Mouse (Mus musculus): Measurements from ENCODE around the gene Olfr1364. TPM values are rescaled to one million over a fixed set of nuclear protein-coding genes. Genes with fewer than 3 reads are reported as not detected.
A peak's percentile ranks its signal among the peaks of the same experiment; 100 is the strongest.

The Olfr1364 gene
- polyA plus RNA-seq (2015; fragmentation: Nextera tagmentation; extraction: Ambion mirVana), result not detected in 2 replicates

GRCm38 (mm10) chr13:21581659-21582058, at the start of gene Olfr1364:
Gene Olfr1364, minus strand, starts transcription at chr13:21581759.
- Histone ChIP-seq H3K9ac (ENCODE audit: low read depth, low read length) (no peak within 1 kb of the TSS), H3K36me3 (ENCODE audit: insufficient read depth, low read length) (no peaks in the 10 kb centered on the region), H3K27ac (no peak within 1 kb of the TSS), H3K4me3 (replicated peaks; ENCODE audit: low read depth, low read length) (no peak within 1 kb of the TSS), H3K27me3 (ENCODE audit: insufficient read depth, low read length) (no peaks in the 10 kb centered on the region), H3K9me3 (replicated peaks; ENCODE audit: low read length) (no peaks in the 10 kb centered on the region), H3K4me2 (ENCODE audit: low read length) (no peak within 1 kb of the TSS), H3K4me1 (replicated peaks; ENCODE audit: insufficient read depth, low read length) (no peaks in the 10 kb centered on the region)
- ATAC-seq (replicated peaks; ENCODE audit: low FRiP score, low read depth) (no peak), DNase-seq (ENCODE audit: low spot score) (no peak)
- 93% methylated on average over 2 of the region's 2 CpGs for WGBS
- TF ChIP-seq CTCF (IDR thresholded peaks at IDR 0.05; ENCODE audit: low read depth), result no peak

DNA sequence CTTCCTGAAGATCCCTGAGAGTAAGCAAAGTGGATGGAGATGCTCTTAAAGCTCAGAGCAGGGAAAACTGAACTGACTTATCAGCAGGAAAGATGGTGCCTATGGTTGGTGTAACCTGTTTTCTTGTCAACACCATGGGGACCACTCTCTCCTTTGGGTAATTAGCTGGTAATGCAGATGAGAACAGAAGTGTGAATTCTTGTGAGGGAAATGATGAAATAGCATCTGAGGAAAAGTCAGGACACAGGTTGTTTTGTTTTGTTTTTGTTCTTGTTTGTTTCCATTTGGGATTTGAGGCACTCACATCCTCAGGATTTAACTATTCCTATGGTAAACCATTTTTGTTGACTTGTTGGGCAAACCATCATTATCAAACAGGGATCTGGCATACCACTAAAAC, 32.4 kb upstream of the Olfr1364 start, which contains the start of gene Olfr1362:
Olfr1362 (minus strand) TSS at position 101 of the 400 bp plus-strand sequence.
- DNase-seq (ENCODE audit: low spot score) (no peak), ATAC-seq (replicated peaks; ENCODE audit: low FRiP score, low read depth) (no peak)
- Histone ChIP-seq H3K9ac (ENCODE audit: low read depth, low read length) (no peak within 1 kb of the TSS), H3K4me3 (replicated peaks; ENCODE audit: low read depth, low read length) (no peak within 1 kb of the TSS), H3K4me2 (ENCODE audit: low read length) (no peak within 1 kb of the TSS), H3K4me1 (replicated peaks; ENCODE audit: insufficient read depth, low read length) (no peaks in the 10 kb centered on the region), H3K9me3 (replicated peaks; ENCODE audit: low read length) (no peaks in the 10 kb centered on the region), H3K27ac (no peak within 1 kb of the TSS), H3K27me3 (ENCODE audit: insufficient read depth, low read length) (no peaks in the 10 kb centered on the region), H3K36me3 (ENCODE audit: insufficient read depth, low read length) (no peaks in the 10 kb centered on the region)
- no peak for TF ChIP-seq CTCF (IDR thresholded peaks at IDR 0.05; ENCODE audit: low read depth)

DNA sequence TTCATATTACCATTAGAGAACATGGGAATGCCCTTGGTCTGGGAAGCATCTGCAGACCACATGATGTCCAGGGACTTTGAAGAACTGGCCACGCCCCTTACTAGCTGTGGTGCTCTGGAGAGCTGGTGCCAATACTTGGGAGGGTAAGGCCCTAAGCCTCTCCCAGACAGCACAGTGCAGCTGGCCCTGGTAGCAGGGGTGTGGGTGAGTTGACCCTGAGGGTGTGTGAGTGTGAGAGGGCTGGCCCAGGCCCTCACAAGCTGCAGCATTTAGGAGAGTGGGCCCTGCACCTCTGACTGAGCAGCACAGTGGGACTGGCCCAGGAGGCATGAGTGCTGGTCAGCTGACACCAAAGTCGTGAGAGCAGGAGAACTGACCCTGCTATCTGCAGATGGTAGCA, 10.1 kb upstream of the Olfr1364 start:
- Histone ChIP-seq H3K4me2 (ENCODE audit: low read length) (no peak overlapping the region), H3K4me3 (replicated peaks; ENCODE audit: low read depth, low read length) (no peak overlapping the region), H3K9ac (ENCODE audit: low read depth, low read length) (no peak overlapping the region), H3K9me3 (replicated peaks; ENCODE audit: low read length) (no peaks in the 10 kb centered on the region), H3K27ac (no peak overlapping the region), H3K36me3 (ENCODE audit: insufficient read depth, low read length) (no peaks in the 10 kb centered on the region), H3K4me1 (replicated peaks; ENCODE audit: insufficient read depth, low read length) (no peaks in the 10 kb centered on the region), H3K27me3 (ENCODE audit: insufficient read depth, low read length) (no peaks in the 10 kb centered on the region)
- ATAC-seq (replicated peaks; ENCODE audit: low FRiP score, low read depth), result no peak
- DNase-seq (ENCODE audit: low spot score), result no peak
- no peak for TF ChIP-seq CTCF (IDR thresholded peaks at IDR 0.05; ENCODE audit: low read depth)
- 58% methylated on average over 2 of the region's 2 CpGs for WGBS

DNA sequence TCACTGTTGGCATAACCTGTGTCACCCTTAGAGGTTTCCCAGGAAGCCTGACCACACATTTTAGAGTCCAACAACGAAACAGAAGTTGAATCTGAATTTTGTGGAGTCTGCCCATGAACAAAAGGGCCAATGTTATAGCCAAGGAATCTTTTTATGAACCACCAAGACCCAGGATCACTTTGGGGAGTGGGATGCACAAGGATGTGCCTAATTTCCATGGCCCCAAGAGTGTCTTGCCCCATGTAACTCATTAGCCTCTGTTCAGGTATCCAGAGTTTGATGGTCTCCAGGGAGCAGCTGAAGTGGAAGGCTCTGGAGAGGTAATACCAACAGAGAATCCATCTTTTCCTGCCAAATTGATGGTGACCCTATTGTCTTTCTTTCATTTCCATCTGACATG, 21.8 kb downstream of the Olfr1364 start, which contains the start of gene Olfr1535:
Olfr1535 (minus strand) TSS at position 101 of the 400 bp plus-strand sequence.
- H3K27me3 ChIP-seq (ENCODE audit: insufficient read depth, low read length), result no peaks in the 10 kb centered on the region
- no peaks in the 10 kb centered on the region for H3K4me1 ChIP-seq (replicated peaks; ENCODE audit: insufficient read depth, low read length)
- no peak for DNase-seq (ENCODE audit: low spot score)
- no peak within 1 kb of the TSS for H3K9ac ChIP-seq (ENCODE audit: low read depth, low read length)
- 39% methylated on average over 1 of the region's 1 CpGs for WGBS
- no peak within 1 kb of the TSS for H3K27ac ChIP-seq
- no peak within 1 kb of the TSS for H3K4me2 ChIP-seq (ENCODE audit: low read length)
- no peak for TF ChIP-seq CTCF (IDR thresholded peaks at IDR 0.05; ENCODE audit: low read depth)
- no peaks in the 10 kb centered on the region for H3K9me3 ChIP-seq (replicated peaks; ENCODE audit: low read length)
- no peak for ATAC-seq (replicated peaks; ENCODE audit: low FRiP score, low read depth)
- H3K4me3 ChIP-seq (replicated peaks; ENCODE audit: low read depth, low read length), result no peak within 1 kb of the TSS
- no peaks in the 10 kb centered on the region for H3K36me3 ChIP-seq (ENCODE audit: insufficient read depth, low read length)

- no peak overlapping the region for H3K9ac ChIP-seq (ENCODE audit: low read depth, low read length)
- H3K4me2 ChIP-seq (ENCODE audit: low read length), result no peak overlapping the region
- no peak overlapping the region for H3K4me3 ChIP-seq (replicated peaks; ENCODE audit: low read depth, low read length)
- TF ChIP-seq CTCF (IDR thresholded peaks at IDR 0.05; ENCODE audit: low read depth), result no peak
- no peaks in the 10 kb centered on the region for H3K36me3 ChIP-seq (ENCODE audit: insufficient read depth, low read length)
- H3K4me1 ChIP-seq (replicated peaks; ENCODE audit: insufficient read depth, low read length), result no peaks in the 10 kb centered on the region
- H3K9me3 ChIP-seq (replicated peaks; ENCODE audit: low read length), result no peaks in the 10 kb centered on the region
- DNase-seq (ENCODE audit: low spot score) (peak; percentile 22), ATAC-seq (replicated peaks; ENCODE audit: low FRiP score, low read depth) (0 out of 2 replicates have a peak, but pooled peaks have one; percentile 43)
- no peak overlapping the region for H3K27ac ChIP-seq
- WGBS, result 29% methylated on average over 3 of the region's 3 CpGs
- H3K27me3 ChIP-seq (ENCODE audit: insufficient read depth, low read length), result no peaks in the 10 kb centered on the region
These were observed 31.0 kb downstream of the Olfr1364 start for GRCm38 (mm10) chr13:21550416-21551110.

DNA sequence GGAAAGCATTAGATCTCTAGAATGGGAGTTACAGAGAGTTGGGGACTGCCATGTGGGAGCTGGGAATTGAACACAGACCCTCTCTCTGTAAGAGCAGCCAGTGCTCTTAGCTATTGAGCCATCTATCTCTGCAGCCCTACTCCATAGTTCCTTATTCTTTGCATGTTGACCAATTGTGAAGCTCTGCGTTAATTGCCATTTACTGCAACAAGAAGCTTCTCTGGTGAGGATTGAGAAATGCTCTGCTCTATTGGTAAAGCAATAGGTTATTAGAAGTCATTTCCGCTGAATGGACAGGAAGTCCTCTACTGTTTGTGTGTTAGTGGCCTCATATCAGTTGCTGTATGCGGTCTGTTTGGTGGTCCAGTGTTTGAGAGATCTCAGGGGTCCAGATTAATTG, 32.1 kb downstream of the Olfr1364 start:
- ATAC-seq (replicated peaks; ENCODE audit: low FRiP score, low read depth) (no peak), DNase-seq (ENCODE audit: low spot score) (no peak)
- no peaks in the 10 kb centered on the region for H3K9me3 ChIP-seq (replicated peaks; ENCODE audit: low read length)
- no peaks in the 10 kb centered on the region for H3K27me3 ChIP-seq (ENCODE audit: insufficient read depth, low read length)
- no peak overlapping the region for H3K4me3 ChIP-seq (replicated peaks; ENCODE audit: low read depth, low read length)
- no peak overlapping the region for H3K9ac ChIP-seq (ENCODE audit: low read depth, low read length)
- H3K36me3 ChIP-seq (ENCODE audit: insufficient read depth, low read length), result no peaks in the 10 kb centered on the region
- no peak overlapping the region for H3K27ac ChIP-seq
- H3K4me2 ChIP-seq (ENCODE audit: low read length), result no peak overlapping the region
- WGBS, result 85% methylated on average over 3 of the region's 3 CpGs
- no peaks in the 10 kb centered on the region for H3K4me1 ChIP-seq (replicated peaks; ENCODE audit: insufficient read depth, low read length)
- no peak for TF ChIP-seq CTCF (IDR thresholded peaks at IDR 0.05; ENCODE audit: low read depth)

Data from kidney, postnatal 0 days (tissue).